Mouse (Mus musculus): Measurements from ENCODE around the gene Rmnd5b. TPM values are rescaled to one million over a fixed set of nuclear protein-coding genes. Genes with fewer than 3 reads are reported as not detected.
A peak's percentile ranks its signal among the peaks of the same experiment; 100 is the strongest.

Gene Rmnd5b
- polyA plus RNA-seq, 1 experiment, result 67.2 TPM

- no peak for DNase-seq (ENCODE audit: extremely low spot score in 1 of 2, low spot score in 1 of 2)
Observed at GRCm38 (mm10) chr11:51594715-51595350, 40.9 kb downstream of the Rmnd5b start.

DNA sequence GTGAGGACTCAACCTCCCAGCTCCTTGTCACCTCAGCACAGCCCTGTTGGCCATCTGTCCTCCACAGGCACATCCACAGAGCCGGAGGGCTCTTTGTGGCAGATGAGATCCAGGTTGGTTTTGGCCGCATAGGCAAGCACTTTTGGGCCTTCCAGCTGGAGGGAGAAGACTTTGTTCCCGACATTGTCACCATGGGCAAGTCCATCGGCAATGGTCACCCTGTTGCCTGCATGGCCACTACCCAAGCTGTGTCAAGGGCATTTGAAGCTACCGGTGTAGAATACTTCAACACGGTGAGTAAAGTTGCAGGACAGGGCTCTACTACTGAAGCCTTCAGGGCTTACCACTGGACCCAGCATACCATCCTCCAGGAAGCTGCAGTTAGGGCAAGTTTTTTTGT lies 41.8 kb downstream of the Rmnd5b start:
- no peak for DNase-seq (ENCODE audit: extremely low spot score in 1 of 2, low spot score in 1 of 2)

DNA sequence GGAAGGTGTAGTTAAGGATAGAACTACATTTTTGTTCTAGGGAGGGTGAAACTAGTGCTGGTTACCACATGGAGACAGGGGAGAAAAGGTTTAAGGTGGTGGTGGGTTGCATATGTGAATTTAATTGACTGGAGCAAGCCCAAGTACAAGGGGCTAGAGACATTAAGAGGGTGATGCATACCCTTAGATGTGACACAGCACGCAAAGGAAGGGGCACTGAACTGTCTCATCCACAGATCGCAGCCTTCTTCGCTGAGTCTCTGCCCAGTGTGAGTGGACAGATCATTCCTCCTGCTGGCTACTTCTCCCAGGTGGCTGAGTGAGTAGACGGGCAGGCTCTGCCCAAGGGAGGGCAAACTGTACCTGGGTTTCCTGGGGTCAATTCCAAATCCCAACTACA lies 42.3 kb downstream of the Rmnd5b start:
- DNase-seq (ENCODE audit: extremely low spot score in 1 of 2, low spot score in 1 of 2), result no peak

DNA sequence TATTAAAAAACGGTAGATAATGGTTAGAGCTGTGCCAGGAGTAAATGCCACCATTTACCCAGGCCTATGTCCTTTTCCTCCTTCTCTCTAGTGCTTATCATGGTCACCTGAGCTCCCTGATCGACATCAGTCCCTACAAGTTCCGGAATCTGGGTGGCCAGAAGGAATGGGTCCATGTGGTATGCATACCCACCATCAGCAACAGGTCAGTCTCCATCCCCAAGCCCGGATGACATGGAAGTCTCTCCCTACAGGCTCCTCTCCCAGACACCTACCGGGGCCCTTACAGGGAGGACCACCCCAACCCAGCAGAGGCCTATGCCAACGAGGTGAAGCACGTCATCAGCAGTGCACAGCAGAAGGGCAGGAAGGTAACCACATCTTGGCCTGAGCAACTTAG lies 43.8 kb downstream of the Rmnd5b start:
- DNase-seq (ENCODE audit: extremely low spot score in 1 of 2, low spot score in 1 of 2), result no peak

DNA sequence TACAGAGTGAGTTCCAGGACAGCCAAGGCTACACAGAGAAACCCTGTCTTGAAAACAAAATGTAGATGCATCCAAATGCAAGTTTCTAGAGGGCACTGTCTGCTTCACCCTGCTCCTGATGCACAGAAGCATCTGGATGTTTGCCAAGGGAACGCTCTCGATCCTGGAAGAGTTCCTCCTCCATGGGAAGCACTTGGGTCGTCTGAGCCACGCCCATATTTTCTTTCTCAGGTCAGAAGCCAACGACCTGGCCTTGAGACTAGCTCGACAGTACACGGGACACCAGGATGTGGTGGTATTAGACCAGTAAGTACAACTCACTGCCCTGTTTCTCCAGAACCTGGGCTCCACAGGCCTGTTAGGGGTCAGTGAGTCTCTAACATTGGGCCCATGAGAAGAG lies 44.5 kb downstream of the Rmnd5b start:
- DNase-seq (ENCODE audit: extremely low spot score in 1 of 2, low spot score in 1 of 2), result no peak

DNA sequence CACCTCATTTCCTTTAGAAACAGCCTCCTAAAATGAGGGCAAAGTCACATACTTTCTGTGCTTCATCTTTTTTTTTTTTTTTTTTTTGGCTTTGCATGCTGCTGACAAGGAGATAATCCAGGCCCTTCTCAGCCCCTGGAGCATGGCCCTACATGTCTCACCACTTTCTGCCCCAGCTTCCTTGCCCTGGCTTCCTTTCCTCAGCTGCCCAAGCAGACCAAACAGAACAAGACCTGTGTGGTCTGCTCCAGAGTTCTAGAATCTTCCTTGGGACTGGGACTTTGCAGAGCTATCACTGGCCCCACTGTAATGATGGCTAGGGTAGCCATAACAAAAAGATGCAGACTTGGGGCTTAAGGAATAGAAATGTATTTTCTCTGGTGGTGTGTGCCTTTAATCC lies 45.7 kb downstream of the Rmnd5b start:
- DNase-seq (ENCODE audit: extremely low spot score in 1 of 2, low spot score in 1 of 2), result no peak

DNA sequence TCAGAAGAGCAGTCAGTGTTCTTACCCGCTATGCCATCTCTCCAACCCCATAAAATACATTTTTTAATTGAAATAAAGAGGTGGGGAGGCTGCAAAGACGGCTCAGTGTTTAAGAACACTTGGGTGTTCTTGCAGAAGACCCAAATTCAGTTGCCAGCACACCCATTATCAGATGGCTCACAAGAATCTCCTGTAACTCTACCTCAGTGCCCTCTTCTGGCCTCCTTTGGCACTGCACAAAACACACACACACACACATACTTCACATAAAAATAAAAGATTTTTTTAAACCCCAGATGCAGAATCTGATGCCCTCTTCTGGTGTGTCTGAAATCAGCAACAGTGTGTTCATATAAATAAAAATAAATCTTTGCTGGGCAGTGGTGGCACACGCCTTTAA lies 46.9 kb downstream of the Rmnd5b start:
- DNase-seq (ENCODE audit: extremely low spot score in 1 of 2, low spot score in 1 of 2), result no peak

GRCm38 (mm10) chr11:51587059-51587458 lies 48.6 kb downstream of the Rmnd5b start:
- DNase-seq (ENCODE audit: extremely low spot score in 1 of 2, low spot score in 1 of 2), result no peak

DNA sequence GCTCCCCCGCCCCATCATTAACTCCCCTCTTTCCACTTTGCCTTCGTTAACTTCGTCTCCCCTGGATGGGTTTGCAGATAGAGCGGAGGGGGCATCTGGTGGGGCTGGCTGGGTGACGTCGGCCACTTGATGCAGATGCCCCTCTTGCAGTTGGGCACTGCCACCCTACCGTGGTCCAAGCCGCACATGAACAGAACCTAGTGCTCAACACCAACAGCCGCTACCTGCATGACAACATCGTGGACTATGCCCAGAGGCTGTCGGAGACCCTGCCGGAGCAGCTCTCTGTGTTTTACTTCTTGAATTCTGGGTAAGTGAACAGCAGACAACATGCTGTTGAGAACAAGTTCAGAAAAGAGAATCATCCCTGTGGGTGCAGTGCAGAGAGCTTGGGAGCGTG lies 49.3 kb downstream of the Rmnd5b start:
- no peak for DNase-seq (ENCODE audit: extremely low spot score in 1 of 2, low spot score in 1 of 2)

- no peak for DNase-seq (ENCODE audit: extremely low spot score in 1 of 2, low spot score in 1 of 2)
Observed at GRCm38 (mm10) chr11:51585608-51586252, 50.0 kb downstream of the Rmnd5b start.

GRCm38 (mm10) chr11:51584431-51585248 lies 51.1 kb downstream of the Rmnd5b start, which contains the start of gene Phykpl:
Phykpl (plus strand) TSS chr11:51584757.
- peak; percentile 84 to 96 for DNase-seq (ENCODE audit: extremely low spot score in 1 of 2, low spot score in 1 of 2)

DNA sequence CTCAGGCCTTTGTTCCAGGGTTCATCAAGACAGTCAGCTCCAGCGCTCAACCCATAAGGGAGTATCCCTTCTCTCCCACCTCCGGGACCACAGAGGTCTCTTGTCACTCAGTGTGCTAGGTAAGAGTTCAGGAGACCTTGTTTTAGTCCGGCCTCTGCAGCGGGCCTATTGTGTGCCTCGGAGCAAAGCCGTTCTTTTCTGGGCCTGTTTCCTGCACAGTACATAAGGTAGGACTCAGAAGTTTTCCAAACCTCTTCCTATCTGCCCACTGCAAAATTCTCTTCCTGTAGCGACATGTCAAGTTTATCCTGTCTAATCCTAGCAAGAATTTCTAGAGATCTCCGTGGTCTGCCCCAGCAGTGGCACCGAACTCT lies 51.7 kb downstream of the Rmnd5b start:
- DNase-seq (ENCODE audit: extremely low spot score in 1 of 2, low spot score in 1 of 2), result no peak

DNA sequence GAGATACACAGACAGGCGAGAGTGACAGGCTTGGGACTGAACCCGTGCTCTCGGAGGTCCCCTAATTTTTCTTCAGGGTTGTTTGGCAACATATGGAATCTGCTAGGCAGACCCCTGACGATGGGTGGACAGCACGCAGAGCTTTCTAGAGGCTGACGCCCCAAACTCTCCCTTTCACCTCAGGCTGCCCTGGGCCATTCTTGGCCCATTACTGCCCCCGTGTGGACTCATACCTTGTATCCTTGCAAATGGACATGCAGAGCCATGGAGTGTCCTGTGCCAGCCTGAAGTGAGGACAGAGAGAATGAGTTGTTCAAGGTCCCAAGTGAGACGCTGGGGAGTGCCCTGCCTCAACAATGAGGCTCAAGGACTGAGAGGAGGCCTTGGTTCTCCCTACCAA lies 53.0 kb downstream of the Rmnd5b start:
- DNase-seq (ENCODE audit: extremely low spot score in 1 of 2, low spot score in 1 of 2), result peak in 1 of 2 experiments; percentile 65

- no peak for DNase-seq (ENCODE audit: extremely low spot score in 1 of 2, low spot score in 1 of 2)
Observed at GRCm38 (mm10) chr11:51579024-51579423, 56.7 kb downstream of the Rmnd5b start.

GRCm38 (mm10) chr11:51577587-51577986 lies 58.1 kb downstream of the Rmnd5b start:
- DNase-seq (ENCODE audit: extremely low spot score in 1 of 2, low spot score in 1 of 2), result no peak

- DNase-seq (ENCODE audit: extremely low spot score in 1 of 2, low spot score in 1 of 2), result no peak
Observed at GRCm38 (mm10) chr11:51576454-51576853, 59.2 kb downstream of the Rmnd5b start.

Other genes starting within 250 kb of the Rmnd5b start
- 8.2 and 10.0 TPM in 2 replicates for gene Phykpl, start 51.1 kb downstream of the Rmnd5b start, polyA plus RNA-seq (2012; rRNA removed)
- gene Hnrnpab, start 29.0 kb downstream of the Rmnd5b start, polyA plus RNA-seq (2012; rRNA removed), result 127 and 135 TPM in 2 replicates
- 64.6 and 68.5 TPM in 2 replicates for gene Nhp2, start 16.2 kb downstream of the Rmnd5b start, polyA plus RNA-seq (2012; rRNA removed)
- gene N4bp3, start 14.9 kb upstream of the Rmnd5b start, polyA plus RNA-seq (2012; rRNA removed), result 6.9 and 9.8 TPM in 2 replicates
- 4.8 and 5.7 TPM in 2 replicates for gene D930048N14Rik, start 15.1 kb upstream of the Rmnd5b start, polyA plus RNA-seq (2012; rRNA removed)
- gene 0610009B22Rik, start 53.0 kb upstream of the Rmnd5b start, polyA plus RNA-seq (2012; rRNA removed), result 37.9 and 39.6 TPM in 2 replicates
- gene Sec24a, start 127.7 kb upstream of the Rmnd5b start, polyA plus RNA-seq (2012; rRNA removed), result 9.4 and 10.9 TPM in 2 replicates
- gene Sar1b, start 127.8 kb upstream of the Rmnd5b start, polyA plus RNA-seq (2012; rRNA removed), result 102 and 106 TPM in 2 replicates
- 18.3 and 20.0 TPM in 2 replicates for gene Jade2, start 221.8 kb upstream of the Rmnd5b start, polyA plus RNA-seq (2012; rRNA removed)

Measured in frontal cortex, adult 2 months (tissue).